Mouse (Mus musculus) midbrain, postnatal 0 days (tissue): ENCODE results near the gene Nagpa. TPM values are rescaled to one million over a fixed set of nuclear protein-coding genes. Genes with fewer than 3 reads are reported as not detected.

Experiments used
- ATAC-seq: fragments of 200-750 bp; cut with Nextera tagmentation; 2 replicates; pipeline ENCODE4 v1.8.0; 2017; ENCODE audit warnings: moderate number of reproducible peaks, mild to moderate bottlenecking, moderate TSS enrichment, moderate library complexity; ENCODE audit not compliant: low FRiP score
- DNase-seq: peaks from one replicate; pipeline ENCODE4 v3.0.0-alpha.2; 2015; ENCODE audit warnings: low spot score
- H3K27ac ChIP-seq: fragments of 300-500 bp; sonication (generic); 2 replicates; pipeline ENCODE4 v1.5.1; 2014; ENCODE audit warnings: low read depth, mild to moderate bottlenecking, low read length, mixed read lengths
- H3K27me3 ChIP-seq: fragments of 300-500 bp; sonication (generic); 2 replicates; pipeline ENCODE4 v1.6.1; 2014; ENCODE audit warnings: low read length, control low read depth, mixed read lengths; ENCODE audit not compliant: insufficient read depth
- H3K36me3 ChIP-seq: fragments of 300-500 bp; sonication (generic); 2 replicates; pipeline ENCODE4 v1.6.1; 2014; ENCODE audit warnings: low read length, control low read depth, mixed read lengths; ENCODE audit not compliant: insufficient read depth
- H3K4me1 ChIP-seq: fragments of 300-500 bp; sonication (generic); 2 replicates; pipeline ENCODE4 v1.6.1; 2014; ENCODE audit warnings: mild to moderate bottlenecking, control low read depth, antibody characterized with exemption, low read length, mixed read lengths; ENCODE audit not compliant: insufficient read depth
- H3K4me2 ChIP-seq: fragments of 300-500 bp; sonication (generic); 2 replicates; pipeline ENCODE4 v1.6.1; 2014; ENCODE audit warnings: low read depth, mild to moderate bottlenecking, low read length, mixed read lengths; ENCODE audit not compliant: poor library complexity, severe bottlenecking
- H3K4me3 ChIP-seq: fragments of 300-500 bp; sonication (generic); 2 replicates; pipeline ENCODE4 v1.5.1; 2014; ENCODE audit warnings: low read depth, mild to moderate bottlenecking, low read length, moderate library complexity
- H3K9ac ChIP-seq: fragments of 300-500 bp; sonication (generic); replicated peaks from 2 replicates; pipeline ENCODE4 v1.6.1; 2014; ENCODE audit warnings: mild to moderate bottlenecking, low read length, moderate library complexity, mixed read lengths; ENCODE audit not compliant: poor library complexity, severe bottlenecking
- H3K9me3 ChIP-seq: fragments of 300-500 bp; sonication (generic); 2 replicates; pipeline ENCODE4 v1.6.1; 2016; ENCODE audit warnings: low read length, control low read depth
- CTCF ChIP-seq: IDR thresholded peaks from 2 replicates; pipeline ENCODE4 v1.5.1; 2016; ENCODE audit warnings: antibody characterized with exemption, mild to moderate bottlenecking
- WGBS: fragments of 180-500 bp; shearing (Covaris S2); extraction: QIAGEN DNeasy Blood & Tissue Kit; methylation state at CpG from one replicate; pipeline ENCODE4 v1.1.7; 2014; 5-methylcytosine and 5-hydroxymethylcytosine counted together
- polyA plus RNA-seq: library from polyadenylated mRNA; unstranded; fragments of >200 nt; fragmentation: Nextera tagmentation; extraction: Ambion mirVana; gene quantifications from 2 replicates; pipeline ENCODE4 v1.2.1, GENCODE M21; 2015
- total RNA-seq: library from RNA; depleted of rRNA; stranded (reverse); fragments of >200 nt; gene quantifications from 2 replicates; pipeline ENCODE4 v1.2.3, GENCODE M21; 2014

Gene Nagpa
- total and polyA plus RNA-seq, 2 experiments from 2014 or later, result 7.3 to 12.5 TPM

GRCm38 (mm10) chr16:5221403-5221802 is 17.6 kb upstream of the Nagpa start:
- no peak for TF ChIP-seq CTCF
- no peak overlapping the region for H3K4me3 ChIP-seq
- no peaks in the 10 kb centered on the region for H3K36me3 ChIP-seq
- ATAC-seq (no peak), DNase-seq (no peak)
- H3K4me2 ChIP-seq, result no peak overlapping the region
- no peak overlapping the region for H3K27ac ChIP-seq
- WGBS, result 59% methylated on average over 4 of the region's 4 CpGs
- no peaks in the 10 kb centered on the region for H3K27me3 ChIP-seq
- no peaks in the 10 kb centered on the region for H3K9me3 ChIP-seq
- H3K9ac ChIP-seq, result no peak overlapping the region
- H3K4me1 ChIP-seq, result no peaks in the 10 kb centered on the region

- Histone ChIP-seq H3K9ac (no peak overlapping the region), H3K27ac (no peak overlapping the region), H3K36me3 (no peaks in the 10 kb centered on the region), H3K4me3 (no peak overlapping the region), H3K4me1 (no peaks in the 10 kb centered on the region), H3K27me3 (no peaks in the 10 kb centered on the region), H3K9me3 (no peaks in the 10 kb centered on the region), H3K4me2 (no peak overlapping the region)
- no peak for DNase-seq
- ATAC-seq, result no peak
- no peak for TF ChIP-seq CTCF
- 53% methylated on average over 5 of the region's 5 CpGs for WGBS
These were observed 13.7 kb upstream of the Nagpa start for GRCm38 (mm10) chr16:5217341-5218133.

- Histone ChIP-seq H3K4me2 (no peak overlapping the region), H3K36me3 (no peaks in the 10 kb centered on the region), H3K9me3 (no peaks in the 10 kb centered on the region), H3K9ac (no peak overlapping the region), H3K27me3 (no peaks in the 10 kb centered on the region), H3K4me3 (no peak overlapping the region), H3K27ac (no peak overlapping the region), H3K4me1 (no peaks in the 10 kb centered on the region)
- DNase-seq (no peak), ATAC-seq (no peak)
- WGBS, result 70% methylated on average over 6 of the region's 6 CpGs
- TF ChIP-seq CTCF, result no peak
These were observed 12.9 kb upstream of the Nagpa start for GRCm38 (mm10) chr16:5216686-5217085.

- no peak for TF ChIP-seq CTCF
- no peak for DNase-seq
- Histone ChIP-seq H3K9me3 (no peaks in the 10 kb centered on the region), H3K36me3 (no peaks in the 10 kb centered on the region), H3K4me2 (no peak overlapping the region), H3K27me3 (no peaks in the 10 kb centered on the region), H3K9ac (no peak overlapping the region), H3K4me3 (no peak overlapping the region), H3K27ac (no peak overlapping the region), H3K4me1 (no peaks in the 10 kb centered on the region)
- no peak for ATAC-seq
- 90% methylated on average over 2 of the region's 2 CpGs for WGBS
These were observed 10.3 kb upstream of the Nagpa start for GRCm38 (mm10) chr16:5214126-5214525.

- DNase-seq (no peak), ATAC-seq (no peak)
- no peaks in the 10 kb centered on the region for H3K27me3 ChIP-seq
- H3K4me1 ChIP-seq, result no peaks in the 10 kb centered on the region
- WGBS, result 78% methylated on average over 3 of the region's 3 CpGs
- H3K4me3 ChIP-seq, result no peak overlapping the region
- no peak overlapping the region for H3K9ac ChIP-seq
- no peak for TF ChIP-seq CTCF
- no peak overlapping the region for H3K4me2 ChIP-seq
- no peaks in the 10 kb centered on the region for H3K9me3 ChIP-seq
- H3K36me3 ChIP-seq, result no peaks in the 10 kb centered on the region
- H3K27ac ChIP-seq, result no peak overlapping the region
These were observed 8.3 kb upstream of the Nagpa start for GRCm38 (mm10) chr16:5212150-5212549.

- Histone ChIP-seq H3K27me3 (no peaks in the 10 kb centered on the region), H3K4me1 (no peaks in the 10 kb centered on the region), H3K4me3 (no peak overlapping the region), H3K4me2 (no peak overlapping the region), H3K27ac (no peak overlapping the region), H3K9ac (no peak overlapping the region), H3K36me3 (no peaks in the 10 kb centered on the region), H3K9me3 (no peaks in the 10 kb centered on the region)
- no peak for ATAC-seq
- TF ChIP-seq CTCF, result no peak
- DNase-seq, result no peak
- 76% methylated on average over 2 of the region's 2 CpGs for WGBS
These were observed 6.6 kb upstream of the Nagpa start for GRCm38 (mm10) chr16:5210365-5210764.
